Mouse (Mus musculus) heart, embryonic 10.5 days (tissue): Measurements from ENCODE around the gene Glce. TPM values are rescaled to one million over a fixed set of nuclear protein-coding genes. Genes with fewer than 3 reads are reported as not detected.

ENCODE experiments used
- DNase-seq: peaks from one replicate; pipeline ENCODE4 v3.0.0-alpha.2; 2017; ENCODE audit warnings: low spot score
- H3K27ac ChIP-seq: fragments of 300-500 bp; sonication (generic); 2 replicates; pipeline ENCODE4 v1.5.1; 2016; ENCODE audit warnings: mild to moderate bottlenecking
- H3K27me3 ChIP-seq: fragments of 300-500 bp; sonication (generic); 2 replicates; pipeline ENCODE4 v1.6.1; 2016; ENCODE audit warnings: mild to moderate bottlenecking; ENCODE audit not compliant: poor library complexity, insufficient read depth, severe bottlenecking
- H3K36me3 ChIP-seq: fragments of 300-500 bp; sonication (generic); 2 replicates; pipeline ENCODE4 v1.6.1; 2016; ENCODE audit warnings: mild to moderate bottlenecking, moderate library complexity
- H3K4me1 ChIP-seq: fragments of 300-500 bp; sonication (generic); 2 replicates; pipeline ENCODE4 v1.6.1; 2016; ENCODE audit warnings: mild to moderate bottlenecking
- H3K4me3 ChIP-seq: fragments of 300-500 bp; sonication (generic); 2 replicates; pipeline ENCODE4 v1.5.1; 2016; ENCODE audit warnings: mild to moderate bottlenecking, moderate library complexity
- H3K9me3 ChIP-seq: fragments of 300-500 bp; sonication (generic); 2 replicates; pipeline ENCODE4 v1.6.1; 2016; ENCODE audit warnings: mild to moderate bottlenecking, moderate library complexity
- WGBS: fragments of 180-500 bp; shearing (Covaris S2); methylation state at CpG from one replicate; pipeline ENCODE4 v1.1.7; 2016; 5-methylcytosine and 5-hydroxymethylcytosine counted together
- polyA plus RNA-seq: library from polyadenylated mRNA; unstranded; fragments of >200 nt; fragmentation: Nextera tagmentation; extraction: Ambion mirVana; gene quantifications from 2 replicates; pipeline ENCODE4 v1.2.1, GENCODE M21; 2016

Gene Glce
- polyA plus RNA-seq, 1 experiment from 2014 or later = 17.6 TPM

DNA sequence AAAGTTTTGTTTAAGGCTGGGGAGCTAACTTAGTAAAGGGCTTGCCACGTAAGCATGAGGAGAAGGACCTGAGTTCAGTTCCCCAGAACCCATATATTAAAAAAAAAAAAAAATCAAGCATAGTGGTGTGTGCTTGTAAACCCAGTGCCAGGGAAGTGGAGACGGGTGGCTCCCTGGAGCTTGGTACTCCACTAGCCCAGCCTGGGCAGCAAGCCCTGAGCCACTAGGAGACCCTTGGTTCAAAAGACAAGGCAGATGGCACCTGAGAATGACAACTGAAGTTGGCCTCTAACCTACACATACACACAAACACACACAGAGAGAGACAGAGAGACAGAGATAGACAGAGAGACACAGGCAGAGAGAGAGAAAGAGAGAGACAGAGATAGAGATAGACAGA lies 30.1 kb upstream of the Glce start:
- Histone ChIP-seq H3K4me3 (no peak overlapping the region), H3K36me3 (no peaks in the 10 kb centered on the region), H3K9me3 (no peaks in the 10 kb centered on the region), H3K4me1 (no peaks in the 10 kb centered on the region; the same call in 1 of the 2 replicates), H3K27me3 (no peaks in the 10 kb centered on the region), H3K27ac (no peak overlapping the region)
- WGBS = 83% methylated on average over 2 of the region's 2 CpGs
- no peak for DNase-seq

GRCm38 (mm10) chr9:62145198-62145597 lies 22.7 kb upstream of the Glce start:
- Histone ChIP-seq H3K9me3 (no peaks in the 10 kb centered on the region), H3K4me1 (no peaks in the 10 kb centered on the region), H3K27me3 (0 out of 2 replicates have a peak, but pooled peaks cover 4% of the 10 kb centered on the region), H3K4me3 (no peak overlapping the region), H3K36me3 (no peaks in the 10 kb centered on the region), H3K27ac (no peak overlapping the region)
- WGBS = 75% methylated on average over 2 of the region's 2 CpGs
- DNase-seq = no peak

DNA sequence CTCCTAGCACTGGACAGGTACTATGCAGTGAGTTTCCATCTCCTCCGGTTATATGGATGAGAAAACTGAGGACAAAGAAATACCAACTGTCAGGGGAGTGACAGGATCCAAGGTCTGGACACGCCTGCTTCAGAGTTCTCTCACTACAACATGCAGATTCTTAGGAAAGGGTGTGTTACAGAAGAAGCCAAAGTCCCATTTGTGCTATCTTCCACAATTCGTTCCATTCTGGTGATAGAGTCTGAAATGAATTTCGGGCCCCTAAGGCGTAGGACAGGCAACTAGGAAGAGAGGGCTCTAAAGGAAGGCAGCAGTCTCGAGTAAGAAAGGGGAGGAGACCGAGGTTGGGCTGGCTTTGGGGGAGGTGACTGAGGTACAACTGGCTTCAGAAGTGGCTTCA lies 21.0 kb upstream of the Glce start:
- H3K36me3 ChIP-seq = no peaks in the 10 kb centered on the region
- H3K27me3 ChIP-seq = peaks cover 7% of the 10 kb centered on the region; the same call in 1 of the 2 replicates
- H3K27ac ChIP-seq = no peak overlapping the region
- no peaks in the 10 kb centered on the region for H3K9me3 ChIP-seq
- no peaks in the 10 kb centered on the region for H3K4me1 ChIP-seq
- 57% methylated on average over 7 of the region's 7 CpGs for WGBS
- DNase-seq = no peak
- H3K4me3 ChIP-seq = no peak overlapping the region

GRCm38 (mm10) chr9:62139027-62139426 lies 16.6 kb upstream of the Glce start:
- Histone ChIP-seq H3K9me3 (no peaks in the 10 kb centered on the region), H3K27ac (no peak overlapping the region), H3K4me1 (0 out of 2 replicates have a peak, but pooled peaks cover 3% of the 10 kb centered on the region), H3K27me3 (peaks cover 7% of the 10 kb centered on the region; the same call in 1 of the 2 replicates), H3K4me3 (no peak overlapping the region), H3K36me3 (no peaks in the 10 kb centered on the region)
- 79% methylated on average over 7 of the region's 7 CpGs for WGBS
- no peak for DNase-seq

DNA sequence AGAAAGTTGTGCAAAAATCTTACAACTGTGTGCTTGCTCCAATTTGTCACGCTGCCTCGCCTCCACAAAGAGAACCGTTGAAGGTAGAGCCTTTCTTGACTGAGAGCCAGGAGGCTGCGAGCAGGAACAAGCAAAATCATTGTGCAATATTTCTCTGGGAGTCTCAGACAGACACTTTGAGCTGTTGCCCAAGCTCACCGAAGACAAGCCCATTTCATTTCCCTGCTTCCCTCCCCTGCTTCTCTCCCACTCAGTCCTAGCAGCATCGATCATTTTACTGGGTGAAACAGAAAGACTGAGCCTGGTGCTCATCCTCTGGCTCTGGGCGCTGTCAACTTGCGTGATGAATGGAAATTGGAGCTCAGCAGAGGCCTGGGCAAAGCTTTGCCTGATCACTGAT lies 14.8 kb upstream of the Glce start:
- WGBS = 63% methylated on average over 8 of the region's 8 CpGs
- H3K4me3 ChIP-seq = no peak overlapping the region
- no peaks in the 10 kb centered on the region for H3K36me3 ChIP-seq
- no peaks in the 10 kb centered on the region for H3K9me3 ChIP-seq
- H3K27me3 ChIP-seq = peaks cover 3% of the 10 kb centered on the region; the same call in 1 of the 2 replicates
- H3K4me1 ChIP-seq = 0 out of 2 replicates have a peak, but pooled peaks cover 3% of the 10 kb centered on the region
- DNase-seq = no peak
- H3K27ac ChIP-seq = no peak overlapping the region

GRCm38 (mm10) chr9:62132005-62132782 lies 9.7 kb upstream of the Glce start:
- Histone ChIP-seq H3K36me3 (no peaks in the 10 kb centered on the region), H3K27ac (no peak overlapping the region)
- no peak for DNase-seq

GRCm38 (mm10) chr9:62130746-62131145 lies 8.3 kb upstream of the Glce start:
- Histone ChIP-seq H3K27ac (no peak overlapping the region), H3K4me3 (no peak overlapping the region), H3K27me3 (no peaks in the 10 kb centered on the region), H3K9me3 (no peaks in the 10 kb centered on the region), H3K36me3 (no peaks in the 10 kb centered on the region), H3K4me1 (no peaks in the 10 kb centered on the region)
- 84% methylated on average over 5 of the region's 5 CpGs for WGBS
- DNase-seq = no peak

More at GRCm38 (mm10) chr9:62132005-62132782, 9.7 kb upstream of the Glce start:
- Histone ChIP-seq H3K4me3 (no peak overlapping the region), H3K9me3 (no peaks in the 10 kb centered on the region), H3K4me1 (no peaks in the 10 kb centered on the region), H3K27me3 (no peaks in the 10 kb centered on the region)
- WGBS = 75% methylated on average over 4 of the region's 4 CpGs

DNA sequence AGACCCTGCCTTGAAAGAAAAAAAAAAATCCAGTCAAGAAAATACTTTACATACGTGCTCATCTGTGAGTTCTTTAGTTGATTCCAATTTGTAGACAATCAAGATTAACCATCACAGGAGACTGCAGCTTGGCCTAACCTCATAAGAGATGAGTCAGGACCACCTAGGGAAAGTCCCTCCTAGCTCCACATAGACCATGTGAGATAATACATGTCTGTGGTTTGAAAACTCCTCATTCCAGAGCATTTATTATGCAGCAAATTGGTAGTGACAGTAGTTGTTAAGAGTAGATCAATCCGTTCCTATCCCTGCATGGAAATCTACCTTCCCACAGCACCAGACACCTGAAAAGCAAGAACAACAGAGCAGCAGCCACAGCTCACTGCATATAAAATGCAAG lies 5.6 kb upstream of the Glce start:
- Histone ChIP-seq H3K27ac (no peak overlapping the region), H3K27me3 (peaks cover 4% of the 10 kb centered on the region; the same call in 1 of the 2 replicates), H3K36me3 (no peaks in the 10 kb centered on the region), H3K4me1 (peaks cover 7% of the 10 kb centered on the region), H3K9me3 (no peaks in the 10 kb centered on the region), H3K4me3 (no peak overlapping the region)
- no peak for DNase-seq
- WGBS = 79% methylated on average over 2 of the region's 2 CpGs

GRCm38 (mm10) chr9:62125986-62126575 lies 3.6 kb upstream of the Glce start:
- Histone ChIP-seq H3K4me3 (no peak overlapping the region), H3K36me3 (no peaks in the 10 kb centered on the region), H3K9me3 (no peaks in the 10 kb centered on the region), H3K4me1 (peaks cover 7% of the 10 kb centered on the region), H3K27me3 (peaks cover 4% of the 10 kb centered on the region; the same call in 1 of the 2 replicates), H3K27ac (no peak overlapping the region)
- 79% methylated on average over 5 of the region's 5 CpGs for WGBS
- no peak for DNase-seq

DNA sequence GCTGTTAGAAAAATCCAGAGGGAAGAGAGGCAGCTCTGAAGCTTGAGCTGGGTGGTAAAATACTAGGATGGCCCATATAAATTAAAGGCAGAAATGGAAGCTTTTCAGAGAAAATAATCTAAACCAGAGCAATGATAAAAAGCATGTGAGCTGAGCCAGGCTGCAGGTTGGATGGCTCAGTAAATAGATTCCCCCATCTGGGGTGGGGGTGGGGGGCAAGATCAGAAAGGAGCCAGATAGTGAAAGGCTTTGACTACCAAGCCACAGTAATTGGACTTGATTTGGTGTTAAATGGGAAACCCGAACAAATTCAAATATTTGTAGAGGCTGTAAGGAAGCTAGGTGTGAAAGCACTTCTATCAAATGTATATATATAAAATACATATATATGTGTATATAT lies 1.8 kb upstream of the Glce start:
- Histone ChIP-seq H3K4me3 (no peak overlapping the region), H3K9me3 (no peaks in the 10 kb centered on the region), H3K4me1 (peaks cover 7% of the 10 kb centered on the region), H3K36me3 (no peaks in the 10 kb centered on the region), H3K27ac (no peak overlapping the region), H3K27me3 (peaks cover 4% of the 10 kb centered on the region; the same call in 1 of the 2 replicates)
- WGBS = 68% methylated on average over 1 of the region's 1 CpGs
- DNase-seq = no peak

DNA sequence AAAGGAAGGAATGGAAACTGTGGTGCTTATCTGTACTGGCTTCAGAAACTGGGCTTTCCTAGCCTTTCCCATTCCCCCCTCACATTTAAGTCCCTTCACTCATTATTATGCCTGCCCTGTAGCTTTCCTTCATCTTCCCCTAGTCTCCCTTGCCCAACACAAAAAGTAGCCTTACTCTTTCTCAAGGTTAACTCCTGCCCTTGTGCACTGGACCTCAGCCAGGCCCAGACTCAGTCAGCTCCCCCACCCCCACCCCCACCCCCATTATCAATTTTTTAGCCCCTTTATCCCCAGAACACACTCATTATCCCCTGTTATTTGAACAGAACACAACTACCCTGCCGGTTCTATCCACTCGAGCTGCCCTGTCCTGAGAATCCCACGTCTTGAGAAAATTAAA lies 1.0 kb upstream of the Glce start:
- Histone ChIP-seq H3K36me3 (no peaks in the 10 kb centered on the region), H3K27me3 (peaks cover 4% of the 10 kb centered on the region; the same call in 1 of the 2 replicates), H3K9me3 (no peaks in the 10 kb centered on the region), H3K4me1 (peaks cover 7% of the 10 kb centered on the region), H3K27ac (peak overlapping the region; percentile 96), H3K4me3 (peak overlapping the region; percentile 91)
- no peak for DNase-seq
- WGBS = 64% methylated on average over 3 of the region's 3 CpGs

GRCm38 (mm10) chr9:62121551-62122447 lies 656 bp downstream of the Glce start:
- peak overlapping the region; percentile 91 for H3K4me3 ChIP-seq
- H3K27ac ChIP-seq = peak overlapping the region; percentile 96
- no peaks in the 10 kb centered on the region for H3K36me3 ChIP-seq
- DNase-seq = peak; percentile 82
- H3K27me3 ChIP-seq = peaks cover 4% of the 10 kb centered on the region; the same call in 1 of the 2 replicates
- no peaks in the 10 kb centered on the region for H3K9me3 ChIP-seq
- peaks cover 7% of the 10 kb centered on the region for H3K4me1 ChIP-seq
- WGBS = under 1% methylated on average over 59 of the region's 59 CpGs
